Mouse (Mus musculus): Measurements from ENCODE around the gene Stx4a. TPM values are rescaled to one million over a fixed set of nuclear protein-coding genes. Genes with fewer than 3 reads are reported as not detected.

The Stx4a gene
- polyA plus RNA-seq, 1 experiment from 2014 or later = 19.5 TPM

- H3K4me2 ChIP-seq = no peak overlapping the region
- WGBS = 58% methylated on average over 13 of the region's 13 CpGs
- ATAC-seq (replicated peaks) = no peak
Measured at GRCm38 (mm10) chr7:127896384-127896783, 72.3 kb downstream of the Stx4a start.

DNA sequence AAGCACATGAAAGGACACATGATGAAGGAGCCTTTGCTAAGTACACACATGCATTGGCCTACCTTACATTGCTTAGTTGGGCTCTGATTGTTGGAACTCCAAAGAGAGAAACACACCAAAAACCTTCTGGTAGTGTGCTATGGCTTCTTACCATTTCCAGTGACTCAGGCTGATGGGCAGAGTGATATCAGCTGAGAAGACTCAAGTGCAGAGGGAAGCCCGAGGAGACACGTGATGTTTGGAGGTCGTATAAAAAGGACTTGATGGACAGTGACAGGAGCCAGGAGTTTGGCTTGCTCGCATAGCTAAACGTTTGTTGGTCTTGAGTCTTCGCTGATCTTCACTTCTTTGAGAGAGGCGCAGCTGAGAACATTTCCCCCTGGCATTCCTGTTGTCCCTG is 73.4 kb downstream of the Stx4a start:
- no peak overlapping the region for H3K4me2 ChIP-seq
- H3K4me1 ChIP-seq = peaks cover 11% of the 10 kb centered on the region
- no peak overlapping the region for H3K9ac ChIP-seq
- no peaks in the 10 kb centered on the region for H3K9me3 ChIP-seq
- ATAC-seq (replicated peaks) = no peak
- H3K36me3 ChIP-seq (replicated peaks) = no peaks in the 10 kb centered on the region; the same call in 1 of the 2 replicates
- WGBS = 90% methylated on average over 7 of the region's 7 CpGs
- no peak overlapping the region for H3K4me3 ChIP-seq
- 0 out of 2 replicates have a peak, but pooled peaks cover 2% of the 10 kb centered on the region for H3K27me3 ChIP-seq (replicated peaks)
- H3K27ac ChIP-seq = no peak overlapping the region

More at GRCm38 (mm10) chr7:127896384-127896783, 72.3 kb downstream of the Stx4a start:
- Histone ChIP-seq H3K36me3 (replicated peaks) (no peaks in the 10 kb centered on the region; the same call in 1 of the 2 replicates), H3K27ac (no peak overlapping the region), H3K27me3 (replicated peaks) (0 out of 2 replicates have a peak, but pooled peaks cover 2% of the 10 kb centered on the region), H3K4me3 (no peak overlapping the region), H3K9me3 (no peaks in the 10 kb centered on the region), H3K4me1 (peaks cover 11% of the 10 kb centered on the region), H3K9ac (no peak overlapping the region)

DNA sequence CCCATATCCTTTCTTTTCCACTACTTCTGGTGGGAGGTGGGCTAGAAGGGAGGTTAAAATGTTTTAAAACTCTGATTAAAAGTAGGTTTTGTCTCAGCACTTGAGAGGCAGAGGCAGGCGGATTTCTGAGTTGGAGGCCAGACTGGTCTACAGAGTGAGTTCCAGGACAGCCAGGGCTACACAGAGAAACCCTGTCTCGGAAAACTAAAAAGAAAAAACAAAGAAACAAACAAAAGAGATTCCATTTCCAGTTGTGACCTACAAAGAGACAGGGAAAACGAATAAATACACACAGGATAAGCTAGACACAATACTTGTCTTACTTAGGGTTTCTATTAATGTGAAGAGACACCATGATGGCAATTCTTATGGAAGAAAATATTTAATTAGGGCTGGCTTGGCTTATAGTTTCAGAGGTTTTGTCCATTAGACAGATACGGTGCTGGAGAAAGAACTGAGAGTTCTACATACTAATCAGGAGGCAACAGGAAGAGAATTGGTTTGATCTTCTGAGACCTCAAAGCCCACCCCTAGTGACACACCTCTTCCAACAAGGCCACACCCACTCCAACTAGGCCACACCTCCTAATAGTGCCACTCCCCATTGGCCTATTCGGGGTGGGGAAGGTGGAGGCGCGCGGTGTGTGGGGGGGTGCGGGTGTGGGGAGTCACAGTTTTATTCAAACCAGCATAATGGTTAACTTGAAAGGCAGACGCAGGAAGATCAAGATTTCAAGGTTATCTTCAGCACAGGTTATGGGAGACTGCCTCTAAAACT is 74.3 kb downstream of the Stx4a start:
- ATAC-seq (replicated peaks) = no peak
- H3K27me3 ChIP-seq (replicated peaks) = 0 out of 2 replicates have a peak, but pooled peaks cover 2% of the 10 kb centered on the region
- peaks cover 11% of the 10 kb centered on the region for H3K4me1 ChIP-seq
- no peak overlapping the region for H3K27ac ChIP-seq
- H3K36me3 ChIP-seq (replicated peaks) = no peaks in the 10 kb centered on the region; the same call in 1 of the 2 replicates
- WGBS = 41% methylated on average over 10 of the region's 10 CpGs
- H3K4me3 ChIP-seq = no peak overlapping the region
- no peak overlapping the region for H3K4me2 ChIP-seq
- H3K9ac ChIP-seq = no peak overlapping the region
- no peaks in the 10 kb centered on the region for H3K9me3 ChIP-seq

Other genes starting within 250 kb of the Stx4a start
- 10.8 and 10.9 TPM in 2 replicates for gene Ccdc189, start 235.7 kb upstream of the Stx4a start, polyA plus RNA-seq (2015; fragmentation: Nextera tagmentation; extraction: Ambion mirVana)
- gene Rnf40, start 235.5 kb upstream of the Stx4a start, polyA plus RNA-seq (2015; fragmentation: Nextera tagmentation; extraction: Ambion mirVana) = 47.9 and 51.1 TPM in 2 replicates
- 25.5 and 26.6 TPM in 2 replicates for gene Zfp629, start 208.5 kb upstream of the Stx4a start, polyA plus RNA-seq (2015; fragmentation: Nextera tagmentation; extraction: Ambion mirVana)
- 52.9 and 59.2 TPM in 2 replicates for gene Bcl7c, start 115.4 kb upstream of the Stx4a start, polyA plus RNA-seq (2015; fragmentation: Nextera tagmentation; extraction: Ambion mirVana)
- gene Ctf1, start 111.6 kb upstream of the Stx4a start, polyA plus RNA-seq (2015; fragmentation: Nextera tagmentation; extraction: Ambion mirVana) = 3.7 and 3.8 TPM in 2 replicates
- gene Ctf2, start 92.1 kb upstream of the Stx4a start, polyA plus RNA-seq (2015; fragmentation: Nextera tagmentation; extraction: Ambion mirVana) = 0.12 and 0.15 TPM in 2 replicates
- 10.8 and 12.1 TPM in 2 replicates for gene Fbxl19, start 79.8 kb upstream of the Stx4a start, polyA plus RNA-seq (2015; fragmentation: Nextera tagmentation; extraction: Ambion mirVana)
- 8.1 and 9.8 TPM in 2 replicates for gene Orai3, start 54.5 kb upstream of the Stx4a start, polyA plus RNA-seq (2015; fragmentation: Nextera tagmentation; extraction: Ambion mirVana)
- 21.5 and 21.6 TPM in 2 replicates for gene Setd1a, start 47.6 kb upstream of the Stx4a start, polyA plus RNA-seq (2015; fragmentation: Nextera tagmentation; extraction: Ambion mirVana)
- not detected in 2 replicates for gene Gm49388, start 38.7 kb upstream of the Stx4a start, polyA plus RNA-seq (2015; fragmentation: Nextera tagmentation; extraction: Ambion mirVana)
- gene Hsd3b7, start 23.7 kb upstream of the Stx4a start, polyA plus RNA-seq (2015; fragmentation: Nextera tagmentation; extraction: Ambion mirVana) = 8.9 and 10.2 TPM in 2 replicates
- 70.0 and 72.9 TPM in 2 replicates for gene Stx1b, start 255 bp downstream of the Stx4a start, polyA plus RNA-seq (2015; fragmentation: Nextera tagmentation; extraction: Ambion mirVana)
- gene Zfp646, start 51.9 kb downstream of the Stx4a start, polyA plus RNA-seq (2015; fragmentation: Nextera tagmentation; extraction: Ambion mirVana) = 10.6 and 11.4 TPM in 2 replicates
- gene Zfp668, start 52.5 kb downstream of the Stx4a start, polyA plus RNA-seq (2015; fragmentation: Nextera tagmentation; extraction: Ambion mirVana) = 46.8 and 48.1 TPM in 2 replicates
- 1.2 and 1.3 TPM in 2 replicates for gene Prss53, start 66.7 kb downstream of the Stx4a start, polyA plus RNA-seq (2015; fragmentation: Nextera tagmentation; extraction: Ambion mirVana)
- gene Gm21974, start 71.2 kb downstream of the Stx4a start, polyA plus RNA-seq (2015; fragmentation: Nextera tagmentation; extraction: Ambion mirVana) = not detected in 2 replicates
- 52.9 and 58.8 TPM in 2 replicates for gene Vkorc1, start 71.3 kb downstream of the Stx4a start, polyA plus RNA-seq (2015; fragmentation: Nextera tagmentation; extraction: Ambion mirVana)
- 61.3 and 66.6 TPM in 2 replicates for gene Bckdk, start 79.8 kb downstream of the Stx4a start, polyA plus RNA-seq (2015; fragmentation: Nextera tagmentation; extraction: Ambion mirVana)
- 50.7 and 53.1 TPM in 2 replicates for gene Kat8, start 88.2 kb downstream of the Stx4a start, polyA plus RNA-seq (2015; fragmentation: Nextera tagmentation; extraction: Ambion mirVana)
- gene Prss8, start 105.8 kb downstream of the Stx4a start, polyA plus RNA-seq (2015; fragmentation: Nextera tagmentation; extraction: Ambion mirVana) = 0.29 and 0.35 TPM in 2 replicates
- gene Prss36, start 122.4 kb downstream of the Stx4a start, polyA plus RNA-seq (2015; fragmentation: Nextera tagmentation; extraction: Ambion mirVana) = 10.4 and 15.5 TPM in 2 replicates
- gene Fus, start 143.2 kb downstream of the Stx4a start, polyA plus RNA-seq (2015; fragmentation: Nextera tagmentation; extraction: Ambion mirVana) = 380 and 381 TPM in 2 replicates
- 6.5 and 7.9 TPM in 2 replicates for gene Pycard, start 169.6 kb downstream of the Stx4a start, polyA plus RNA-seq (2015; fragmentation: Nextera tagmentation; extraction: Ambion mirVana)
- gene Trim72, start 179.7 kb downstream of the Stx4a start, polyA plus RNA-seq (2015; fragmentation: Nextera tagmentation; extraction: Ambion mirVana) = 0.10 TPM in 1 of 2 replicates, not detected in the other
- 1.3 and 1.4 TPM in 2 replicates for gene Itgam, start 238.3 kb downstream of the Stx4a start, polyA plus RNA-seq (2015; fragmentation: Nextera tagmentation; extraction: Ambion mirVana)
- not detected in 2 replicates for gene Gm49368, start 238.4 kb downstream of the Stx4a start, polyA plus RNA-seq (2015; fragmentation: Nextera tagmentation; extraction: Ambion mirVana)

Measured in midbrain, embryonic 15.5 days (tissue).